Mouse (Mus musculus): ENCODE measurements around the gene Dnaaf2. TPM values are rescaled to one million over a fixed set of nuclear protein-coding genes. Genes with fewer than 3 reads are reported as not detected.
A peak's percentile ranks its signal among the peaks of the same experiment; 100 is the strongest.

Dnaaf2 gene
- polyA plus RNA-seq, 1 experiment from 2014 or later, result 7.4 TPM

DNA sequence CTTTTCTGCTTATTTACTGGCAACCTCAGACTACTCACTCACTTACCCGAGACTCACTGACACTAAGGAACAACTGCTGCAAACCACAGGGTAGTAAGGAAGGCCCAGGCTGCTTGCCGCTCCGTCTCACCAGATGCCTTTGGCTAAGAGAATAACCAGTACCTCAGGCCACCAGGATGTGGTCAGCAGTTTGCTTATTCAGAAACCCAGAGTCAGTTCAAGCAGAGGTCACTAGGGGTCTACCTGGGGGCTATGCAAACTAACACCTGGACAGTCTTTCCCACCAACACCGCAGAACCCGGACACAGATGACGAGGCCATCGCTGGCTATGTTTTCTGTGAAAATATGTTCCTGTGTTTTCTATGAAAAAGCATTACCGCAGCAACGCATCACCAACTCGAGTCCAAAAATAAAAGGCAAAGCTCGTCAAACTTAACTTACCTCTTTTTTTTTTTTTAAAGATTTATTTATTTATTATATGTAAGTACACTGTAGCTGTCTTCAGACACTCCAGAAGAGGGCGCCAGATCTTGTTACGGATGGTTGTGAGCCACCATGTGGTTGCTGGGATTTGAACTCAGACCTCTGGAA lies 15.1 kb upstream of the Dnaaf2 start:
- no peak overlapping the region for H3K9ac ChIP-seq (ENCODE audit: low read depth, low read length)
- DNase-seq (ENCODE audit: low spot score) (no peak), ATAC-seq (replicated peaks; ENCODE audit: low FRiP score, low read depth) (no peak)
- H3K4me3 ChIP-seq (replicated peaks; ENCODE audit: low read depth, low read length), result no peak overlapping the region
- H3K4me1 ChIP-seq (replicated peaks; ENCODE audit: insufficient read depth, low read length), result no peaks in the 10 kb centered on the region
- no peak overlapping the region for H3K4me2 ChIP-seq (ENCODE audit: low read length)
- H3K27ac ChIP-seq, result no peak overlapping the region
- H3K36me3 ChIP-seq (ENCODE audit: insufficient read depth, low read length), result peaks cover 22% of the 10 kb centered on the region; the same call in 1 of the 2 replicates
- WGBS, result 92% methylated on average over 13 of the region's 13 CpGs
- no peaks in the 10 kb centered on the region for H3K27me3 ChIP-seq (ENCODE audit: insufficient read depth, low read length)
- no peaks in the 10 kb centered on the region for H3K9me3 ChIP-seq (replicated peaks; ENCODE audit: low read length)
- peak; percentile 24; the same call in 1 of the 2 replicates for TF ChIP-seq CTCF (IDR thresholded peaks at IDR 0.05; ENCODE audit: low read depth)

GRCm38 (mm10) chr12:69211057-69211456 lies 12.8 kb upstream of the Dnaaf2 start:
- Histone ChIP-seq H3K27me3 (ENCODE audit: insufficient read depth, low read length) (no peaks in the 10 kb centered on the region), H3K9ac (ENCODE audit: low read depth, low read length) (no peak overlapping the region), H3K4me3 (replicated peaks; ENCODE audit: low read depth, low read length) (no peak overlapping the region), H3K9me3 (replicated peaks; ENCODE audit: low read length) (no peaks in the 10 kb centered on the region), H3K36me3 (ENCODE audit: insufficient read depth, low read length) (peaks cover 23% of the 10 kb centered on the region; the same call in 1 of the 2 replicates), H3K27ac (no peak overlapping the region), H3K4me1 (replicated peaks; ENCODE audit: insufficient read depth, low read length) (no peaks in the 10 kb centered on the region), H3K4me2 (ENCODE audit: low read length) (no peak overlapping the region)
- 81% methylated on average over 5 of the region's 5 CpGs for WGBS
- peak; percentile 69 for TF ChIP-seq CTCF (IDR thresholded peaks at IDR 0.05; ENCODE audit: low read depth)
- DNase-seq (ENCODE audit: low spot score), result peak; percentile 35
- ATAC-seq (replicated peaks; ENCODE audit: low FRiP score, low read depth), result no peak

DNA sequence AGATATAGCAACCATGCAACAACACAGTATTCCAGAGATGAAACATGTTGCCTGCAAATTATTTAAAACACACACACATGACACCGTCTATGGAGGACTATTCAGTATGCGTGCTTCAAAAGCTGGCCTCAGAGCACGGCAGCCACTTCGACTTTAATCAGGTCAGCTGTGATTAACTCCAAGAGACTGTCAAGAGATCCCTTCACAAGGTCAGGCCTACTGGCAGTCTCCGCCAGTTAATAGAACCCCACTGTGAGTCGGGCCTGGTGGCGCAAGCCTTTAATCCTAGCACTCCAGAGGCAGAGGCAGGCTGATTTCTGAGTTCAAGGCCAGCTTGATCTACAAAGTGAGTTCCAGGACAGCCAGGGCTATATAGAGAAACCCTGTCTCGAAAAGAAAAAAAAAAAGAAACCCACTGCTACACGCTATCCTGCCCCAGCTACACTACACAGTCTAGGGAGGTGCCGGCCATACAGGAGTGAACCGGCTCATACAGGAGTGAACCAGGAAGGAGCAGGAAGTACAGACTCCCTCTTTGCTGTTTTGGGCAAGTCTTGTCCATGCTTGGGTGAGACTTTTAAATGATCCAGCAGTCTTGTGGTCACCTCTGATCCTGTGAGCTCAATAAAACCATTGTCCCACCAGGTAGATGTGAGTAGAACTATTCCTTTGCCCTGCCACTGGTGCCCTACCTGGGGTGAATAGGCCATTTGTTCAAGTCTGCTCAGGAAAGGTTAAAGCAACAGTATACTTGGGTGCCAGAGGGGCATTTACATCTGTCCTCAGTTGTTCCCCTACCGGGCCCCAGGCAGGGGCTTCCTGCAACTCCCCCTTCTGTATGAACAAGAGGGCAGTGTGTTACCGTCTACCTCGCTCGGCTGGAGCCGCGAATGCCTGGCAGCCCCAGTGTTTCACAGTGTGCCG lies 12.1 kb upstream of the Dnaaf2 start:
- Histone ChIP-seq H3K36me3 (ENCODE audit: insufficient read depth, low read length) (peaks cover 23% of the 10 kb centered on the region; the same call in 1 of the 2 replicates), H3K9ac (ENCODE audit: low read depth, low read length) (no peak overlapping the region), H3K9me3 (replicated peaks; ENCODE audit: low read length) (no peaks in the 10 kb centered on the region), H3K4me2 (ENCODE audit: low read length) (no peak overlapping the region), H3K27ac (no peak overlapping the region), H3K4me3 (replicated peaks; ENCODE audit: low read depth, low read length) (no peak overlapping the region), H3K27me3 (ENCODE audit: insufficient read depth, low read length) (no peaks in the 10 kb centered on the region), H3K4me1 (replicated peaks; ENCODE audit: insufficient read depth, low read length) (no peaks in the 10 kb centered on the region)
- 84% methylated on average over 18 of the region's 18 CpGs for WGBS
- ATAC-seq (replicated peaks; ENCODE audit: low FRiP score, low read depth) (peak; percentile 26; the same call in 1 of the 2 replicates), DNase-seq (ENCODE audit: low spot score) (no peak)
- no peak for TF ChIP-seq CTCF (IDR thresholded peaks at IDR 0.05; ENCODE audit: low read depth)

DNA sequence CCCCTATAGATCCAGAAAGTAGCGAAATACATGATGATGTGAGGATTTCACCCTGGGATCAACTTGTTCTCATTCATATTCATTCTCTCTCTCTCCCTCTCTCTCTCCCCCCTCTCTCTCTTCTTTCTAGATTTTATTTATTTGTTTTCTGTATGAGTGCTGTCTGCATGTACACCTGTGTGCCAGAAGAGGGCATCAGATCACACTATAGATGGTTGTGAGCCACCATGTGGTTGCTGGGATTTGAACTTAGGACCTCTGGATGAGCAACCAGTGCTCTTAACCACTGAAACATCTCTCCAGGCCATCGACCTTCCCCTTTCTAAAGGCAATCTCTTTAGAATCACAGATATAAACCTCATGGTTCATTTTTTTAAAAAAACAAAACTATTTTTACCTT lies 10.3 kb upstream of the Dnaaf2 start:
- no peak overlapping the region for H3K9ac ChIP-seq (ENCODE audit: low read depth, low read length)
- H3K9me3 ChIP-seq (replicated peaks; ENCODE audit: low read length), result no peaks in the 10 kb centered on the region
- H3K27ac ChIP-seq, result no peak overlapping the region
- ATAC-seq (replicated peaks; ENCODE audit: low FRiP score, low read depth) (no peak), DNase-seq (ENCODE audit: low spot score) (no peak)
- no peaks in the 10 kb centered on the region for H3K4me1 ChIP-seq (replicated peaks; ENCODE audit: insufficient read depth, low read length)
- peaks cover 19% of the 10 kb centered on the region; the same call in 1 of the 2 replicates for H3K36me3 ChIP-seq (ENCODE audit: insufficient read depth, low read length)
- WGBS, result 96% methylated on average over 2 of the region's 2 CpGs
- no peak overlapping the region for H3K4me3 ChIP-seq (replicated peaks; ENCODE audit: low read depth, low read length)
- TF ChIP-seq CTCF (IDR thresholded peaks at IDR 0.05; ENCODE audit: low read depth), result peak; percentile 50
- H3K27me3 ChIP-seq (ENCODE audit: insufficient read depth, low read length), result no peaks in the 10 kb centered on the region
- H3K4me2 ChIP-seq (ENCODE audit: low read length), result no peak overlapping the region

- Histone ChIP-seq H3K9ac (ENCODE audit: low read depth, low read length) (no peak overlapping the region), H3K27me3 (ENCODE audit: insufficient read depth, low read length) (no peaks in the 10 kb centered on the region), H3K36me3 (ENCODE audit: insufficient read depth, low read length) (0 out of 2 replicates have a peak, but pooled peaks cover 15% of the 10 kb centered on the region), H3K4me3 (replicated peaks; ENCODE audit: low read depth, low read length) (no peak overlapping the region), H3K9me3 (replicated peaks; ENCODE audit: low read length) (no peaks in the 10 kb centered on the region), H3K27ac (no peak overlapping the region), H3K4me2 (ENCODE audit: low read length) (no peak overlapping the region), H3K4me1 (replicated peaks; ENCODE audit: insufficient read depth, low read length) (no peaks in the 10 kb centered on the region)
- WGBS, result 95% methylated on average over 7 of the region's 7 CpGs
- no peak for TF ChIP-seq CTCF (IDR thresholded peaks at IDR 0.05; ENCODE audit: low read depth)
- DNase-seq (ENCODE audit: low spot score) (no peak), ATAC-seq (replicated peaks; ENCODE audit: low FRiP score, low read depth) (no peak)
These were observed 9.7 kb upstream of the Dnaaf2 start for GRCm38 (mm10) chr12:69207926-69208325.

- Histone ChIP-seq H3K9ac (ENCODE audit: low read depth, low read length) (no peak overlapping the region), H3K36me3 (ENCODE audit: insufficient read depth, low read length) (peaks cover 15% of the 10 kb centered on the region; the same call in 1 of the 2 replicates), H3K4me1 (replicated peaks; ENCODE audit: insufficient read depth, low read length) (no peaks in the 10 kb centered on the region), H3K27ac (no peak overlapping the region), H3K27me3 (ENCODE audit: insufficient read depth, low read length) (no peaks in the 10 kb centered on the region), H3K4me2 (ENCODE audit: low read length) (no peak overlapping the region), H3K4me3 (replicated peaks; ENCODE audit: low read depth, low read length) (no peak overlapping the region), H3K9me3 (replicated peaks; ENCODE audit: low read length) (no peaks in the 10 kb centered on the region)
- DNase-seq (ENCODE audit: low spot score) (no peak), ATAC-seq (replicated peaks; ENCODE audit: low FRiP score, low read depth) (no peak)
- TF ChIP-seq CTCF (IDR thresholded peaks at IDR 0.05; ENCODE audit: low read depth), result no peak
- WGBS, result 89% methylated on average over 8 of the region's 8 CpGs
These were observed 9.2 kb upstream of the Dnaaf2 start for GRCm38 (mm10) chr12:69207396-69207795.
